In genomic region chr15:31224135-31224761, GRCm38 (mm10) we compare ENCODE assay signal across 8 mouse cellular contexts. TPM values are rescaled to one million over a fixed set of nuclear protein-coding genes. Genes with fewer than 3 reads are reported as not detected.
DNase-seq lines count a peak whose midpoint lies in the region; ATAC-seq lines count a peak whose summit lies in the region.

TSS of gene Dap (plus strand) at chr15:31224314.

- DNase-seq in c-Kit-positive CD71-positive TER-119-negative erythroid progenitor cells, embryonic 14.5 days (ENCODE audit: low read depth), result peak; percentile 91
- DNase-seq in forebrain, embryonic 11.5 days (ENCODE audit: low spot score), result peak; percentile 99
- peak; percentile 98 to 99 for DNase-seq in kidney, postnatal 36 days
- peak; percentile 90 for DNase-seq in telencephalon, adult 2 months (ENCODE audit: low read depth, low spot score)

- H3K4me1 ChIP-seq in forebrain, embryonic 11.5 days (replicated peaks; ENCODE audit: control insufficient read depth, insufficient read depth, low read length), result no peaks in the 10 kb centered on the region
- peaks cover 6% of the 10 kb centered on the region for H3K4me1 ChIP-seq in heart, embryonic 16.5 days (ENCODE audit: control insufficient read depth, insufficient read depth, low read length)
- H3K4me1 ChIP-seq in liver, embryonic 15.5 days (replicated peaks), result peaks cover 33% of the 10 kb centered on the region
- no peaks in the 10 kb centered on the region for H3K4me1 ChIP-seq in neural tube, embryonic 12.5 days

- peak within 1 kb of the TSS; percentile 76 for H3K9ac ChIP-seq in forebrain, embryonic 11.5 days (ENCODE audit: low read length)
- H3K9ac ChIP-seq in heart, embryonic 16.5 days (ENCODE audit: low read length), result peak within 1 kb of the TSS; percentile 89
- peak within 1 kb of the TSS; percentile 90 for H3K9ac ChIP-seq in liver, embryonic 15.5 days
- peak within 1 kb of the TSS; percentile 78 for H3K9ac ChIP-seq in neural tube, embryonic 12.5 days

- peak within 1 kb of the TSS; percentile 74 for H3K4me2 ChIP-seq in forebrain, embryonic 11.5 days (ENCODE audit: low read depth, low read length, severe bottlenecking)
- H3K4me2 ChIP-seq in heart, embryonic 16.5 days (ENCODE audit: low read depth, low read length), result peak within 1 kb of the TSS; percentile 74
- H3K4me2 ChIP-seq in liver, embryonic 15.5 days, result peak within 1 kb of the TSS; percentile 97
- peak within 1 kb of the TSS; percentile 80 for H3K4me2 ChIP-seq in neural tube, embryonic 12.5 days (replicated peaks)

- no peaks in the 10 kb centered on the region for H3K9me3 ChIP-seq in forebrain, embryonic 11.5 days (ENCODE audit: control insufficient read depth, low read length)
- no peaks in the 10 kb centered on the region for H3K9me3 ChIP-seq in heart, embryonic 16.5 days (replicated peaks; ENCODE audit: control insufficient read depth, low read length)
- H3K9me3 ChIP-seq in liver, embryonic 15.5 days (replicated peaks), result no peaks in the 10 kb centered on the region
- no peaks in the 10 kb centered on the region for H3K9me3 ChIP-seq in neural tube, embryonic 12.5 days

- H3K27me3 ChIP-seq in forebrain, embryonic 11.5 days (ENCODE audit: control insufficient read depth, insufficient read depth, low read length), result no peaks in the 10 kb centered on the region
- H3K27me3 ChIP-seq in heart, embryonic 16.5 days (ENCODE audit: control insufficient read depth, insufficient read depth, low read length), result no peaks in the 10 kb centered on the region
- H3K27me3 ChIP-seq in liver, embryonic 15.5 days, result no peaks in the 10 kb centered on the region
- no peaks in the 10 kb centered on the region for H3K27me3 ChIP-seq in neural tube, embryonic 12.5 days (replicated peaks)

- peak within 1 kb of the TSS; percentile 67 for H3K4me3 ChIP-seq in forebrain, embryonic 11.5 days (ENCODE audit: low read depth, low read length)
- H3K4me3 ChIP-seq in heart, embryonic 16.5 days (ENCODE audit: low read length), result peak within 1 kb of the TSS; percentile 73
- peak within 1 kb of the TSS; percentile 88 for H3K4me3 ChIP-seq in liver, embryonic 15.5 days (replicated peaks)
- peak within 1 kb of the TSS; percentile 63 for H3K4me3 ChIP-seq in neural tube, embryonic 12.5 days

- H3K27ac ChIP-seq in forebrain, embryonic 11.5 days (ENCODE audit: low read depth, low read length), result no peak within 1 kb of the TSS
- H3K27ac ChIP-seq in heart, embryonic 16.5 days (ENCODE audit: low read length), result peak within 1 kb of the TSS; percentile 75
- peak within 1 kb of the TSS; percentile 86 for H3K27ac ChIP-seq in liver, embryonic 15.5 days (replicated peaks)
- H3K27ac ChIP-seq in neural tube, embryonic 12.5 days, result peak within 1 kb of the TSS; percentile 60; the same call in 1 of the 2 replicates

- ATAC-seq in CD4-positive, CD25-positive, alpha-beta regulatory T cell, adult 4 months, result peak; percentile 89
- ATAC-seq in forebrain, embryonic 11.5 days (replicated peaks; ENCODE audit: low FRiP score), result peak; percentile 99
- ATAC-seq in heart, embryonic 16.5 days (replicated peaks; ENCODE audit: extremely low read depth, insufficient read depth, low FRiP score), result peak; percentile 99
- ATAC-seq in liver, embryonic 15.5 days (ENCODE audit: insufficient read depth), result peak; percentile 96
- peak; percentile 99 for ATAC-seq in neural tube, embryonic 12.5 days (ENCODE audit: low FRiP score, low read depth)

- no peaks in the 10 kb centered on the region for H3K36me3 ChIP-seq in forebrain, embryonic 11.5 days (ENCODE audit: control insufficient read depth, insufficient read depth, low read length)
- no peaks in the 10 kb centered on the region for H3K36me3 ChIP-seq in heart, embryonic 16.5 days (ENCODE audit: control insufficient read depth, insufficient read depth)
- H3K36me3 ChIP-seq in liver, embryonic 15.5 days (replicated peaks), result no peaks in the 10 kb centered on the region
- no peaks in the 10 kb centered on the region for H3K36me3 ChIP-seq in neural tube, embryonic 12.5 days

- under 1% methylated on average over 67 of the region's 67 CpGs for WGBS in forebrain, embryonic 11.5 days
- under 1% methylated on average over 67 of the region's 67 CpGs for WGBS in heart, embryonic 16.5 days
- WGBS in liver, embryonic 15.5 days (ENCODE audit: insufficient replicate concordance), result 1% methylated on average over 67 of the region's 67 CpGs
- under 1% methylated on average over 67 of the region's 67 CpGs for WGBS in neural tube, embryonic 12.5 days

RNA-seq across cellular contexts. Expression of gene Dap, which starts in this region (rescaled TPM):
- 10 to 100 TPM; 61.6 to 81.6 TPM for polyA plus RNA-seq in CD4-positive, CD25-positive, alpha-beta regulatory T cell, adult 4 months (2017; shearing (Covaris generic))
- 39.3 and 39.9 TPM in 2 replicates for polyA plus RNA-seq in forebrain, embryonic 11.5 days (2014; fragmentation: Nextera tagmentation; extraction: Ambion mirVana)
- polyA plus RNA-seq in heart, embryonic 16.5 days (2015; fragmentation: Nextera tagmentation; extraction: Ambion mirVana), result 40.8 and 41.7 TPM in 2 replicates
- polyA plus RNA-seq in liver, embryonic 15.5 days (2015; fragmentation: Nextera tagmentation; extraction: Ambion mirVana), result 45.0 and 45.7 TPM in 2 replicates
- polyA plus RNA-seq in neural tube, embryonic 12.5 days (2016; fragmentation: Nextera tagmentation; extraction: Ambion mirVana), result 44.0 and 44.5 TPM in 2 replicates
